Mouse (Mus musculus) ovary, postnatal 14 days (tissue): Measurements from ENCODE around the gene Mmp20.
A peak's percentile ranks its signal among the peaks of the same experiment; 100 is the strongest.

Source experiments
- DNase-seq: peaks from one replicate; pipeline ENCODE4 v3.0.0; 2022; ENCODE audit warnings: low spot score

Gene Mmp20

GRCm38 (mm10) chr9:7627931-7628330 is at the start of gene Mmp20:
Gene Mmp20 (plus strand): TSS chr9:7628231.
- no peak for DNase-seq

DNA sequence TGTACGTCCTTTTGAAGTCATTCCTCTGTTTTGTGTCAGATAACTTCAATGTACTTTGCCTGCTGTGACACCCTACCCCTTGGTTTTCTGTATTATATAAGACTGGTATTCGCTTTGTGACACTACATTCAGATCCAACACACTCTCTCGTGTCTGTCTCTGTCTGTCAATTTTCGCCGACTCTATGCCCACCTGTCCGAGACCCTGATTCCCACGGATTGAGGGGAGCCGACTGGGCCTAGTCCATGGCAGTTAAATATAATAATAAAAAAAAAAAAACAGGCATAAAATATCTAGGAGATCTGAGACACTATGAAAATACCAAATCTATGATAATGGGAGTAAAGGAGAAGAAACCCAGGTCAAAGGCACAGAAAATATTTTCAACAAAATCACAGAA is 38.0 kb upstream of the Mmp20 start:
- no peak for DNase-seq

GRCm38 (mm10) chr9:7593272-7593812 is 34.7 kb upstream of the Mmp20 start:
- no peak for DNase-seq

DNA sequence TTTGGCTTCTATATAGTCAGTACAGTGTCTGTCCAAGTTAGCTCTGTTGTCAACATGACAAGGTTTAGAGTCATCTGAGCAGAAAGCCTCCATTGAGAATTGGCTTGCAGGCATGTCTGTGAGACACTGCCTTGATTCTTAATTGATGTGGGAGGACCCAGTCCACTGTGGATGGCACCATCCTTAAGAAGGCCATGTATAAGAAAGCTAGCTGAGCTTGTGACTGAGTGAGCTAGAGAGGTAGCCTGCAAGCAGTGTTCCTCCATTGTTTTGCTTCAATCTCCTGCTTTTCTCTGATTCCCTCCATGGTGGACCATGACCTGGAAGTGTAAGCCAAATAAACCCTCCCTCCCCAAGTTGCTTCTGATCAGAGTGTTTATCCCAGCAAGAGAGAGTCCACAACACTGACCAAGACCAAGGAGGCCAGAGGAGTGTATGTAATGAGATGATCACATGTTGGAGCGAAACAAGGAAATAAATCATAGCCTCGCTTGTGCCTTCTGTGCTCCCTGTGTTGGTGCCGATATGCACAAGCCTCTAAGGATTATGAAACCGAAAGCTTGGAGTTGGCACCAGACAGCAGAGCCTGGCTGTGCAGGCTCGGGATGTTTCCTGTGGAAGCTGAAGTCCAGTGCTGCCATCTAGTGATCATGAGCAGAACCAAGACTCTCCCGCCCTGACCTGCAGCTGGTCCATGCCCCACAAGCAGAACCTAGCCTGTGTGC is 33.1 kb upstream of the Mmp20 start:
- DNase-seq = peak; percentile 79

GRCm38 (mm10) chr9:7602982-7603742 is 24.9 kb upstream of the Mmp20 start:
- peak; percentile 68 for DNase-seq

- DNase-seq = no peak
Observed at GRCm38 (mm10) chr9:7604005-7604404, 24.0 kb upstream of the Mmp20 start.

DNA sequence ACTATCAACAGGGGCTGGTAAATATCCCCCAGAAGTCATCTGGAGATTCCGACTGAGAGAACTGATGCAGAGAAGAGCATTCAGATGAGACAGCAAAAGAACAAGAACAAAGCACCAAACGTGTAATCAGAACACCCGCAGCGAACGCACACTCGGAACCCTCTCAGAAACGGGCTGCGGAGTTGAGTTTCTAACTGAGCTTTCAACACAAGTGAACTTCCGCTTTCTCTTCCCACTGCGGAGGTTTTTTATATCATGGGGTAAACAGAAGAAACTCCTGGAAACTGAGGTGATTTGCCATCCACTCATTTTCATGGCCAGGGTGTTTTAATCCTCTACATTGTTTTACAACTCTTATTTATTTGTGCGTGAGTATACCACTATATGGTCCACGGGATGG is 22.4 kb upstream of the Mmp20 start:
- no peak for DNase-seq

DNA sequence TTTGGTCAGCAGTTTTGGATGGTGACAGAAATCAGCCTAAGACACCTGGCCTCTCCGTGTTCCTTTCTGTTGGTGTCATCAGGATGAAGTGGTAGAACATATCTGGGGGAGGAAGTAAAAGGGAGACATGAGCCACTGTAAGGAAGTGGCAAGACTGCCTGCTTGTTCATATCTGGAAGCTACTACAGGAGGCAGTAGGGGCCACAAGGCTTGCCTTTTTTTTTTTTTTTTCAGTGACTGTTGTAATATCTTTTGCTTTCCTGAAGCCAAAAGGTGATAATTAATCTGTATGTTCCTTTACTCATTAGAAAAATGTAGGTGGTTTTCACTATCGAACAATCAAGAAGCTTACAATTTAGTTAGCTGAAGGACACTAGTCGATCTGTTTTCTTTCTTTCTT is 5.4 kb upstream of the Mmp20 start:
- no peak for DNase-seq

GRCm38 (mm10) chr9:7633936-7634335 is 5.9 kb downstream of the Mmp20 start:
- no peak for DNase-seq

DNA sequence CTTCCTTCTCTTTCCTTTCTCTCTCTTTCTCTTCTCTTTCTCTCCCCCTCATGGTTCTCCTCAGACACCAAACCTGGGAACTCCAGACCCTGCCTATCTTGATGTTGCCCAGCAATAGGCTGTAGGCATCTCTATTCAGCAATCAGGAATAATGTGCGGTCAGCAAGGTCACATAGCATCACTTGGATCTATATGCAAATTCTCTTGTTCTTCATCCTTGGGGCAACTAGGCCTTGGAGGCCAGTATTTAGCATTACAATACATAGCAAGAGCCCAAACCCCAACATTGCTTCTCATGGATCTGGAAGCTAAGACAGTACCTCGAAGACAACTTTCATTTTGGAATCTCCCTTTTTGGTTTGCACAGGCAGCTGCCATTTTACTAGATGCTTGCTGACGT is 19.9 kb downstream of the Mmp20 start:
- DNase-seq = no peak

DNA sequence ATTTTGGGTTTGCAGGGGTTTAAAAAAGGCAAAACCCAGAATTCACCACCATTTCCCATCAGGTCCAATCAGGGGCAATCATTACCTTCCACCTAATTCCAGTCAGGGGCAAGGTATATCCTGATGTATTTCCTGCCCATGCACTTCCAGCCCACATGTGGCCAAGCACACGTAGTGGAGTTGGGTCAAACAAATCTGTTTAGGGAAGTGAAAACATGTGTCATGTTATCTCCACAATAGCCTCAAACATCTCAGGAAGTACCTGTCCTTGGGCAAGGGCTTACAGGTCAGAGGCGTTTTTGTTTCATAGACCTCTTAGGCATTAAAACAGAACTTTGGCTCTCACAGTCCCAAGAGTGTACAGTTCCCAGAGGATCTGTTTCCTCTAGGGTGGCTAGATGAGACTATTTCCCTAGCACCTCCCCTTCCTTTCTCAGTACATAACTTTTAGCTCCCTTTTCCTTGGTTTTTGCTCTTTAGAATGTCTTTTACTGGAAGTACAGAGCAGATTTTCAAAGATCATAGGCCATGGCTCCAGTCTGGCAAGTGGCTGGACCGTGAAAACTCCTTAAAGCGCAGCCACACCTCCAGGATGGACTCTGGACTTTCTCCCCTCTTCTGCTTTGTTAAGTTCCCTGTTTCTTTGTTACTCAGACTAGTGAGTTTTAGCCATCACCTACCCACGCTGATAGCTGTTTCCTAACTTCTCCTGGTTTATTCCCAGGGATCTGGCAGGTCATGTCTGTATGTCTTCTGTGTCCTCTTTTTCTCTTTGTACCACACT is 22.6 kb downstream of the Mmp20 start:
- DNase-seq = no peak

DNA sequence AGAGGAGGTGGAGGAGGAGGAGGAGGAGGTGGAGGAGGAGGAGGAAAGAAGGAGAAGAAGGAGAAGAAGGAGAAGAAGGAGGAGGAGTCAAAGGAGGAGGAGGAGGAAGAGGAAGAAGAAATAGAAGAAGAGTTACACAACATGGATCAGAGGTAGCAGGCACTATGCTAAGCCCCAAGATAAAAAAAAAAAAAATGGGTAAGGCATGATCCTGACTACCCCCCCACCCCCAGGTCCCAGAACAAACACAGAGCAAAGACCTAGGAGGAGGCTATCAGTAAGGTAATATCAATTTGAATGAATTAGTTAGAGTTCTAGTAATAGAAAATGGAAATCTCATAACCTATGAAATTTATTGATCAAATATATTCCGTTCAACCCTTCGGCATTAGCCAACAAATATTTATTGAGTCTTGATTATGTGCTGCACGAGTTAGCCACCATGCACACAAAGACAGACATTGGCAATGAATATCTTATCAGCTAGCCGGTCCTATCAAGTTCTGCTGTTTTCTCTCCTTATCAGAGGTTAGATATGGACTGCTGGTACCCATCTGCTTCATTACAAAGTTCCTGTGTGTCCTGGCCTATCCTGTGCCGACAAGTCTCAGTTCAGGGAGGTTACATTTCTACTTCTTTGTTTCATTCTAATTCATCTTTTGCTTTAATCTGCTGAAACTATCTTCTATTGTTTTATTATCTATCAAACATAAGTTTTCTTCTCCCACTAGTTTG is 24.5 kb downstream of the Mmp20 start:
- DNase-seq = no peak

- DNase-seq = no peak
Observed at GRCm38 (mm10) chr9:7657946-7658345, 29.9 kb downstream of the Mmp20 start.

GRCm38 (mm10) chr9:7659469-7660020 is 31.5 kb downstream of the Mmp20 start:
- no peak for DNase-seq

DNA sequence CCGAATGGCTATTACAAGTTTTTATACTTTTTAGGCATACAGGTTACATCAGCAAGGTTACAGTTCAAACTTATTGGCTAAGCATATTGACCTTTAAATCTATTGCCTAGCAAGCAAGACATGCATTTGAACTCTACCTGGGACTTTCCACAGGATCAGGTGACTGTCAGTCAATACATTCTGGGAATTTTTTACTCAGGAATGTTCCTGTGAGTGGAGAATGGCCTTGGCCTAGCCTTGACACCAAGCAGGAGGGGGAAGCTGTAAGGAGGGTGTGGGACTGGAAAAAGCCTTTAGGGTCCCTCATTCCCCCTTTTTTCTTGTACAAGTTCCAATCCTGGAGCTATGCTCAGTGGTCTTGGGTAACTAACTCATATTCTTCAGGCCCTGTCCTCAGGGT is 33.3 kb downstream of the Mmp20 start:
- no peak for DNase-seq

DNA sequence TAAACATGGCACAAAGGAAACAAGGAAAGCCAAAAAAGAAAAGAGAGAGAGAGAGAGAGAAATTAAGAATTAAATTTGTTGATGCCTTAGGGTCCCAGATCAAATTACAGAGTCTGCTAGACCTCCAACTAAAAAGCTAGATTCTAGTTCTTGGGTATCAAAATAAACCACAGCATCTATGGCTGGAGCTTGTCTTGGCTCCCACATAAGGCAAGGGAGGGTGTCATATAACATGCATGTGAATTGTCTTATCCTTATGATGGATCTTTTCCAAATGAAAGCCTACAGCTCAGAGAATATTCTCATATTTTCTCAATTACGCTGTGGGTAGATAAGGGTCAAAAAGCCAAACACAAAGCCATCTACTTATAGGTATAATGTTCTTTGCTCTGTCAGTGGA is 41.6 kb downstream of the Mmp20 start:
- DNase-seq = no peak

- DNase-seq = no peak
Observed at GRCm38 (mm10) chr9:7672985-7673384, 45.0 kb downstream of the Mmp20 start.

DNA sequence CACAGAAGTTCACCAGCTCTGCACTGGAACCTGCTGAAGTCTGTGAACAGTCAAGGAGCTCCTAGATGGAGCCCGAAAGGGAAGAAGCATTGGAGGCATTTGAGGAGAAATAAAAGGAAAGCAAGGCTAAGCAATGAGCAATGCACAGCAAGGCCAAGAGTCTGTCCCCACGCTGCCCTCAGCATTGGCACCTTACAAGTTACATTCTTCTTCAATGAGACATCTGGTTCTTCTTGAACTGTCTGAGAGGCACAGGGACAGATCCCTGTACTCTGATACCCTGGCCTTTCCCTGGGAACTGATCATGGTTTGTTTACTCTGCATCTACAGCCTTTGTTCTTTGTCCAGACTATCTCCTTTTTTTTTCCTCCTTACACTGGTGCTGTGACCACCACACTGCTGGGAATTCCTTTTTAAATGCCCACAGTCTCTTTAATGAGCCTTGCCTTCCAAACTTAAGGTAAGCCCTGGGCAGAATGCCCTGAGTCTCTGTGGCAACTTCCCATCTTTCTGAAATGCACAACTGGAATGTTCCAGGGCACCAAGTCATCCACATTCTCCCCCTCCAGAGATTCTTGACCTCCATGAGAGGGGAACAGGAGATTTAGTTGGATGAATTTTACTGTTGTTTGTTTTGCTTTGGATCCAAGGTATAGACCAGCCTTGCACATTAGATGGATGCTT is 50.3 kb downstream of the Mmp20 start:
- DNase-seq = no peak

DNA sequence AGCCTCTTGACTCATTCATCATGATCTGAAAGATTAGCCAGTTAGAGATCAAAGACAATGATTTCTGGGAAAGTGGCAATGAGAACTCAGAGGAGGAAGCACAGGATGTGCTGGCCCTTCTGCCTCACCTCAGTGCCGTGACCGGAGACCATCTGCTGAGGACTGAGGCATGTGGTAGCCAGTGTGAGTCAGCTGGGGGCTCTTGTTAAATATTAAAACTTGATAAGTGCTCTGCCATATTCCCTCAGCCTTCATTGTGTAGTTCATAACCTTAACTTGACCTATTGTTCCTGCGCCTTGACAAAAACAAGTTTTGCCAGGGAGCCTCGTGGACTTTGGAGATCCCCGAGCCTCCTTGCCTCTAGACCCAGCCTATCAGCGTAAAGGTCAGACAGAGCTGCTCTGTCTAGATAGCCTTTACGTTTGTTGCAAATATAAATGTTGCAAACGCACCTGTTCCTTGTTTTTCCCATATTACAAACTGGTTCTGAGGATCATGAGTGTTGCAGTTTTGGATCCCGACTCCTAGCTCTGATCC is 54.1 kb downstream of the Mmp20 start:
- DNase-seq = no peak

GRCm38 (mm10) chr9:7686024-7686423 is 58.0 kb downstream of the Mmp20 start:
- DNase-seq = no peak

DNA sequence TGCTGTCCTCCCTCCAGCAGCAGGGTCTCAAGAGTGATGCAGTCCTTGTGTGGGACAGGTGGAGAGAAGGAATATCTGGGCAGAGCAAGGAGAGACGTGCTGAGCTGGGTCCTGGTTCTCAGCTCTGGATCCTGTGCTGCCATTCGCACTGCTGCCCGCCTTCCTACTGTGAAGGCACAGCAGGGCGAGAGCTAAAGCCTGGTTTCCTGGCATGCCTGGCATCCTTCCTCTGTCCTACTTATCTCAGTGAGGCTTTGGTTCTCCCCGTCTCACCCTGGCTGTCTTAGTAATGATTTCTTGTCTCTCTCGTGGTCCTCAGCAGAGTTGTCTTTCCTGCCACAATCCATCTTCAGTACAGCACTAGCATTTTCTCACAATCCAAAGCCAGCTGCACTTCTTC is 61.8 kb downstream of the Mmp20 start:
- no peak for DNase-seq
